Mouse (Mus musculus) megakaryocyte, embryonic 14.5 days (primary cell): ENCODE data around the gene Tns3.

Experiments used
- FLI1 ChIP-seq: IDR thresholded peaks from 2 replicates; pipeline ENCODE4 v1.6.1; 2012; ENCODE audit warnings: low read length, inconsistent platforms, mixed read lengths
- GATA1 ChIP-seq: IDR thresholded peaks from 3 replicates; pipeline ENCODE4 v1.6.1; 2012; ENCODE audit warnings: mixed read lengths, low read length, inconsistent platforms, borderline replicate concordance

- TF ChIP-seq GATA1 = no peak
- TF ChIP-seq FLI1 = no peak
These were observed 212.6 kb downstream of the Tns3 start for GRCm38 (mm10) chr11:8451597-8452201.
